Mouse (Mus musculus): ENCODE data around the gene Itgae.

The Itgae gene

GRCm38 (mm10) chr11:73090283-73090682 lies at the start of gene Itgae:
Gene Itgae (plus strand): TSS chr11:73090583.
- no peak for DNase-seq

GRCm38 (mm10) chr11:73044229-73044755 lies 46.1 kb upstream of the Itgae start:
- DNase-seq = no peak

- no peak for DNase-seq
These were observed 45.6 kb upstream of the Itgae start for GRCm38 (mm10) chr11:73044789-73045188.

- peak; percentile 97 to 98 for DNase-seq
These were observed 42.8 kb upstream of the Itgae start, which contains the start of gene Ncbp3 for GRCm38 (mm10) chr11:73047542-73047996. Gene Ncbp3 (plus strand): TSS chr11:73047783.

GRCm38 (mm10) chr11:73048030-73048876 lies 42.1 kb upstream of the Itgae start:
- peak in 1 of 2 experiments; percentile 60 for DNase-seq

- peak; percentile 77 to 89 for DNase-seq
These were observed 41.0 kb upstream of the Itgae start for GRCm38 (mm10) chr11:73049335-73049734.

GRCm38 (mm10) chr11:73052795-73053194 lies 37.6 kb upstream of the Itgae start:
- DNase-seq = no peak

GRCm38 (mm10) chr11:73057701-73058100 lies 32.7 kb upstream of the Itgae start:
- DNase-seq = no peak

- no peak for DNase-seq
These were observed 30.8 kb upstream of the Itgae start for GRCm38 (mm10) chr11:73059630-73060029.

GRCm38 (mm10) chr11:73061413-73061812 lies 29.0 kb upstream of the Itgae start:
- no peak for DNase-seq

GRCm38 (mm10) chr11:73071839-73072238 lies 18.5 kb upstream of the Itgae start:
- peak; percentile 50 to 61 for DNase-seq

- DNase-seq = no peak
These were observed 14.1 kb upstream of the Itgae start for GRCm38 (mm10) chr11:73076295-73076694.

- no peak for DNase-seq
These were observed 13.7 kb upstream of the Itgae start for GRCm38 (mm10) chr11:73076733-73077132.

- no peak for DNase-seq
These were observed 13.1 kb upstream of the Itgae start for GRCm38 (mm10) chr11:73077211-73077720.

- DNase-seq = no peak
These were observed 11.8 kb upstream of the Itgae start for GRCm38 (mm10) chr11:73078615-73079014.

- peak; percentile 33 to 72 for DNase-seq
These were observed 10.1 kb upstream of the Itgae start for GRCm38 (mm10) chr11:73080306-73080705.

GRCm38 (mm10) chr11:73084303-73084702 lies 6.1 kb upstream of the Itgae start:
- no peak for DNase-seq

- DNase-seq = peak; percentile 80 to 88
These were observed 5.6 kb upstream of the Itgae start for GRCm38 (mm10) chr11:73084804-73085231.

GRCm38 (mm10) chr11:73085391-73085790 lies 5.0 kb upstream of the Itgae start:
- peak; percentile 42 to 73 for DNase-seq

GRCm38 (mm10) chr11:73087700-73088480 lies 2.5 kb upstream of the Itgae start:
- no peak for DNase-seq

GRCm38 (mm10) chr11:73090826-73091225 lies 443 bp downstream of the Itgae start:
- DNase-seq = no peak

- DNase-seq = peak in 1 of 2 experiments; percentile 57
These were observed 1.7 kb downstream of the Itgae start for GRCm38 (mm10) chr11:73092057-73092456.

GRCm38 (mm10) chr11:73092877-73093276 lies 2.5 kb downstream of the Itgae start:
- DNase-seq = no peak
